Mouse (Mus musculus) erythroblast, embryonic 14.5 days (primary cell): ENCODE measurements around the gene Prkn.

Source experiments
- GATA1 ChIP-seq: IDR thresholded peaks from 2 replicates; pipeline ENCODE4 v1.6.1; 2012; ENCODE audit warnings: low read length, inconsistent platforms, mixed read lengths
- TAL1 ChIP-seq: IDR thresholded peaks from 3 replicates; pipeline ENCODE4 v1.6.1; 2012; ENCODE audit warnings: low read length, inconsistent platforms, mixed read lengths

DNA sequence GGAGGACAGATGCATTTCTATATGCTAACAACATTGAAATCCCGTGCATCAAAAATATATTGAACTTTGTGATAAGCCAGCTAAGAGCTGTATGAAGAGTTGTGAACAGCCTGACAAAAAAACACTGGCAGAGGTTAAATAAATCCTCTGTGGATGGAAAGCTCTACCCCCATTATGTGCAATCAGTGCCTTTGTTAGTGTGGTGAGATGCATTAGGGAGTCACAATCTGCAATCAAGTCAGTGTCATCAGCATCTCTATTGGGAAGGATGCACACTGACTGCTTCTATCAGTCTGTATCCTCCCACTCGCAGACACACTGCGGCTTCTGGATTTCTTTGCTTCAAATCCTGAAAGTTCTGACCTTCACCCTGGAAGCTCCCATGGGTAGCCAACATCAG is 315.9 kb downstream of the Prkn start:
- TF ChIP-seq GATA1 (no peak), TAL1 (no peak)
